Mouse (Mus musculus): ENCODE measurements around the gene Agt. TPM values are rescaled to one million over a fixed set of nuclear protein-coding genes. Genes with fewer than 3 reads are reported as not detected.

The Agt gene
- polyA plus RNA-seq, 1 experiment from 2014 or later: not detected

DNA sequence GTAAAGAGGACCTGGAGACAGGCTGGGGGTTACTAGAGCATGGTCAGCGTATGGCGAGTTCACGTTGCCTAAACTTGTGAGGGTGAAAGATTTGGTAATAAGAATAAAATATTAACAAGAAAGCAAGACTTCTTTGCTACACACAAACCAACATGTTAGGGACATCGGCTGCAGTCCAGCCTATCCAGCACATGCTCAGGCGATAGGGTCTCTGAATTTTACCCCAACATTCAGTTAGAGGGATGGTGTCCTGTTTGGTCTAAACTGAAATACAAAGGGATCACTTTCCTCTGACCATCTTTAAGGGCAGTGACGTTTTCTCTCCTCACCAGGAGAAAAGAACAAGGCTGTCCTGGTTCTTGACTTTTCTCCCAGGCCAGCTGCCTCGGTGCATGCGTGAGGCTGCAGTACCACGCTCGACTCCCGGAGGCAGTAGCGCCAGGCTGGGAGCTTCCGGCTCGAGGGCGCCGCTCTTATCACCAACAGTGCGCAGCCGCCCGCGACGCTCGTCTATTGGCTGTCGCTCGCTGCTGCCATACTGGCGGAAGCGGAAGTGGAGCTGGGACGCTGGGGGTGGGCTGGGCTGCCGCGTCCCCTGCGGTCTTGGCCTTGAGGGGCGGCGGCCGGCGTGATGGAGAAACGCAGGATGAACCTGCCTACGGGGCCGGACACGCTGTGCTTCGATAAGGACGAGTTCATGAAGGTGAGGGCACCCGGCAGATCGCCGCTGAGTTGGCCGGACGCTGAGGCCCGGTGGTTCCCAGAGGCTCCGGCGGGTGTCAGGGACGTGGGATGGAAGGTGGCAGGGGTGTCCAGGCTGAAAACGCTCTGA lies 49.0 kb downstream of the Agt start, which contains the start of gene Cog2:
Gene Cog2 (plus strand): TSS at position 519 of the 832 bp plus-strand sequence.
- Histone ChIP-seq H3K27ac (peak within 1 kb of the TSS; percentile 84), H3K4me3 (peak within 1 kb of the TSS; percentile 82), H3K36me3 (peaks cover 16% of the 10 kb centered on the region), H3K27me3 (ENCODE audit: insufficient read depth, poor library complexity, severe bottlenecking) (no peaks in the 10 kb centered on the region; the same call in 1 of the 2 replicates), H3K9me3 (no peaks in the 10 kb centered on the region), H3K4me1 (replicated peaks) (peaks cover 18% of the 10 kb centered on the region)
- WGBS: 10% methylated on average over 50 of the region's 50 CpGs
- DNase-seq (ENCODE audit: low spot score): peak; percentile 93

DNA sequence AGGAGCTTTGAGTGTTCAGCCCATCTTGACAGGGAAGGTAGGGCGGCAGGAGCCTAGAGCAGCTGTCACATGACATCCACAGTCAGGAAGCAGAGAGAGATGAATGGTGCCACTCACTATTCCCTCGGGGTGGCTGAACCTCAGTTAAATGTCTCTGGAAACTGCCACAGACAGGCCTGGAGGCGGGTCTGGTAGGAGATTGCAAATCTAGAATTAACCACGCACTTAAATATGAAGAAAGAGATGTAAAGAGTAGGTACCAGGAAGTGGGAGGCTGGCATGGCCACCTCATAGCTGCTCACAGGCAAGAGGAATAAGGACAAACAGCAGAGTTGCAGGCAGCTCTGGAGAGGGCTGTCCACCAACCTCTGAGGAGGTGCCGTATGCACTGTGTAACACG lies 52.4 kb downstream of the Agt start:
- WGBS: 77% methylated on average over 6 of the region's 6 CpGs
- Histone ChIP-seq H3K4me1 (replicated peaks) (peaks cover 14% of the 10 kb centered on the region), H3K27me3 (ENCODE audit: insufficient read depth, poor library complexity, severe bottlenecking) (no peaks in the 10 kb centered on the region; the same call in 1 of the 2 replicates), H3K27ac (no peak overlapping the region), H3K4me3 (no peak overlapping the region), H3K36me3 (no peaks in the 10 kb centered on the region), H3K9me3 (no peaks in the 10 kb centered on the region)
- no peak for DNase-seq (ENCODE audit: low spot score)

DNA sequence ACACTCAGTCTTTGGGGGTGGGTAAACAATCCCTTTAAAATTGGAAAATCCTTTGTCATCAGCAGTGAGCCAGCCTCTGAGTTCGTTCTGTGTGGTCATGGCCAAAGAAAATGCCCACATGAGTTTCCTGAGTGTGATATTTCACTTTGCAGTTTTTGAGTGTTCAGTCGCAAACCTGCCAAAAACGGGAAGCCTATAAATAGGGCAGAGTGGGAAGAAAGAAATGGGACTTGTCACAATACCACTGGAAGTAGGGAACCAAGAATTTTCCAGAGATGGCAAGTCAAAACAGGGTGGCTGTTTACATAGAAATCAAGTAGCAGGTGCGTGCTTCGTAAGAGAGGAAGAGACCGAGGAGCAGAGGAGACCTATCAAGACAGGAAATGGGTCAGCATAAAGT lies 53.0 kb downstream of the Agt start:
- H3K27me3 ChIP-seq (ENCODE audit: insufficient read depth, poor library complexity, severe bottlenecking): no peaks in the 10 kb centered on the region; the same call in 1 of the 2 replicates
- DNase-seq (ENCODE audit: low spot score): no peak
- H3K4me1 ChIP-seq (replicated peaks): peaks cover 8% of the 10 kb centered on the region
- 79% methylated on average over 6 of the region's 6 CpGs for WGBS
- H3K27ac ChIP-seq: no peak overlapping the region
- no peaks in the 10 kb centered on the region for H3K9me3 ChIP-seq
- no peaks in the 10 kb centered on the region for H3K36me3 ChIP-seq
- no peak overlapping the region for H3K4me3 ChIP-seq

DNA sequence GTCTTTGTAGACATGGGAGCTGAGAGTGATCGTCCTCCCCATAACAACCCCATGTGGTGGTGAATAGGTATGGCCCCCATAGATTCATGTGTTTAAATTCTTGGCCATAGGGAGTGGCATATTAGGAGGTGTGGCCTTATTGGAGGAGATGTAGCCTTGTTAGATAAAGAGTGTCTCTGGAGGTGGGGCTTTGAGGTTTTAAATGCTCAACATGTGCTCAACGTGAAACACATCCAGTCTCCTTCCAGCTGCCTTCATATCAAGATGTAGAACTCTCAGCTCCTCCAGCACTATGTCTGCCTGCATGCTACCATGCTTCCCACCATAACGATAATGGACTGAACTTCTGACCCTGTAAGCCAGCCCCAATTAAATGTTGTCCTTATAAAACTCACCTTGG lies 53.5 kb downstream of the Agt start:
- H3K36me3 ChIP-seq: no peaks in the 10 kb centered on the region
- no peaks in the 10 kb centered on the region; the same call in 1 of the 2 replicates for H3K27me3 ChIP-seq (ENCODE audit: insufficient read depth, poor library complexity, severe bottlenecking)
- no peak overlapping the region for H3K4me3 ChIP-seq
- WGBS: 67% methylated on average over 3 of the region's 3 CpGs
- H3K9me3 ChIP-seq: no peaks in the 10 kb centered on the region
- H3K27ac ChIP-seq: no peak overlapping the region
- peaks cover 3% of the 10 kb centered on the region; the same call in 1 of the 2 replicates for H3K4me1 ChIP-seq (replicated peaks)
- DNase-seq (ENCODE audit: low spot score): no peak

DNA sequence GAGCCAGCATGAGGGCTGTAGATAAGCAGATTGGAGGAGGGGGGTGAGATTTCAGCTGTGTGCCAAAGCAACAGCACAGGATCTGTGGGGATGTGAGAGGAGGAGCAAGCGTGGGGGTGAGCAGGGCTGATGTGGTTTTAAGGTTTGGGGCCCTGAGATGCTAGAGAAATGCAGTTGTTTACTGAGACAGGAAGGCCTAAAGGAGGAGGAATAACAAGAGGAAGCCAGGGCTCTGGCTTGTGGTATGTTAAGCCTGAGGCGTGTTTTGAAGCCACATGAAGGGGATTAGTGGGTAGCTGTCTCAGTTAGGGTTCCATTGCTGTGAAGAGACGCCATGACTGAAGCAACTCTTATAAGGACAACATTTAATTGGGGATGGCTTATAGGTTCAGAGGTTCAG lies 60.4 kb downstream of the Agt start:
- DNase-seq (ENCODE audit: low spot score): no peak
- H3K27me3 ChIP-seq (ENCODE audit: insufficient read depth, poor library complexity, severe bottlenecking): no peaks in the 10 kb centered on the region

DNA sequence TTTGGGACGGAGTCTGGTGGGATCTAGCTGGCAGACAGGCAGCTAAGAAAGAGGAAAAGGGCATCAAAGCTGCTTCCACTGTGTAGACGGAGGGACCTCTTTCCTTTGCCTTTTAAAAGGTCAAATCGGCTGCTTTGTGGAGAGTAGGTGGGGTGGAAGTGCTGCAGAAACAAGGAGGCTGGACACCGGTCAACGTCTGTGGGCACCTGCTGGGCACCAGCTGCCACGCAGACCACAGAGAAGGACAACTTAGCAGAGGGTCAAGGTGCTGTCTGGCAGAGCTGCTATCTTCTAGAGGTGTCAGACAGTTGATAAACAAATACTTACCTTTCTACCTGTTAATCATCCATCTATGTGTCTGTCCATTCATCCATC lies 61.2 kb downstream of the Agt start:
- Histone ChIP-seq H3K4me3 (no peak overlapping the region), H3K27me3 (ENCODE audit: insufficient read depth, poor library complexity, severe bottlenecking) (no peaks in the 10 kb centered on the region), H3K9me3 (no peaks in the 10 kb centered on the region), H3K36me3 (no peaks in the 10 kb centered on the region), H3K4me1 (replicated peaks) (no peaks in the 10 kb centered on the region), H3K27ac (no peak overlapping the region)
- no peak for DNase-seq (ENCODE audit: low spot score)
- WGBS: 76% methylated on average over 6 of the region's 6 CpGs

More for the DNA sequence above, 60.4 kb downstream of the Agt start:
- Histone ChIP-seq H3K4me1 (replicated peaks) (no peaks in the 10 kb centered on the region), H3K9me3 (no peaks in the 10 kb centered on the region), H3K27ac (no peak overlapping the region), H3K36me3 (no peaks in the 10 kb centered on the region), H3K4me3 (no peak overlapping the region)
- WGBS: 75% methylated on average over 3 of the region's 3 CpGs

DNA sequence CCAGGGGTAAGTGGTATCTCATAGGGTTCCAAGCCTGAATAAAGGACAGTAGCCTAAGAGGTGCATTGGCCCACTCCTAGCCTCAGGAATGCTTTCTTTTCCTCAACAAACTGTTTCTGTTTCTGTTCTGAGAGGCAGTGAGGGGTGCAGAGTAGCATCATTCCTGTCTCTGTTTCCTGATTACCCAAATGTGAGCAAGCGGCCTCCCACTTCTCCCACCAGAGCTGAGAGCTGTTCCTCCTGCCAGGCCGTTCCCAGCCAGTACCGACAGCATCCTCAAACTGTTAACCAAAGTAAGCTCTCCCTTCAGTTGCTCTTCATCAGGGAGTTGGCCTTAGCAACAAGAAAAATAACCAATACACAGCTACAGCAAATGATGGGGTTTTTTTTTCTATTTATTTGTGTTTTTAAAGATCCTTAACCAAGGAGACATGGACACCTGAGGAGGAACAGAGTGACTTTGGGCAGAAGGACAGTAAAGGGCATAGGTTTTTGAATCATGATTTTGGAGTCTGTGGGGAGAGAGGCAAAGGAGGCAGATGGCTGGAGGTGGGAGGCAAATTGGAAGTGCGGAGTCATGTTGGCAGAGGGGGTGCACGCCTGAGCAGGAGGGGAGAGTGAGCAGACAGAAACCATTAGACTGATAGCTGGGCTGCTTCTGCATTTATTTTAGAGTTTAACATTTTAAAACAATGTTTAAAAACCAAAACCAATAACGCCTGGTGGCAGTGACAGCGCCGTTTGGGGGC lies 61.8 kb downstream of the Agt start:
- Histone ChIP-seq H3K4me1 (replicated peaks) (no peaks in the 10 kb centered on the region), H3K27ac (no peak overlapping the region), H3K4me3 (no peak overlapping the region), H3K36me3 (no peaks in the 10 kb centered on the region), H3K27me3 (ENCODE audit: insufficient read depth, poor library complexity, severe bottlenecking) (no peaks in the 10 kb centered on the region), H3K9me3 (no peaks in the 10 kb centered on the region)
- WGBS: 78% methylated on average over 8 of the region's 8 CpGs
- DNase-seq (ENCODE audit: low spot score): no peak

Other genes with a start within 250 kb of the Agt start
- gene Pgbd5, start 130.0 kb downstream of the Agt start, polyA plus RNA-seq (2016; fragmentation: Nextera tagmentation; extraction: Ambion mirVana): 2.5 and 2.7 TPM in 2 replicates
- 41.1 and 43.3 TPM in 2 replicates for gene Cog2, start 48.9 kb downstream of the Agt start, polyA plus RNA-seq (2016; fragmentation: Nextera tagmentation; extraction: Ambion mirVana)
- gene Capn9, start 6.4 kb upstream of the Agt start, polyA plus RNA-seq (2016; fragmentation: Nextera tagmentation; extraction: Ambion mirVana): not detected in 2 replicates
- 20.1 and 22.2 TPM in 2 replicates for gene 2310022B05Rik, start 93.7 kb upstream of the Agt start, polyA plus RNA-seq (2016; fragmentation: Nextera tagmentation; extraction: Ambion mirVana)
- gene Ttc13, start 152.3 kb upstream of the Agt start, polyA plus RNA-seq (2016; fragmentation: Nextera tagmentation; extraction: Ambion mirVana): 49.2 and 49.7 TPM in 2 replicates
- 34.3 and 38.1 TPM in 2 replicates for gene Arv1, start 152.4 kb upstream of the Agt start, polyA plus RNA-seq (2016; fragmentation: Nextera tagmentation; extraction: Ambion mirVana)
- 4.3 and 6.7 TPM in 2 replicates for gene Fam89a, start 182.1 kb upstream of the Agt start, polyA plus RNA-seq (2016; fragmentation: Nextera tagmentation; extraction: Ambion mirVana)
- 0.81 and 3.3 TPM in 2 replicates for gene Trim67, start 223.4 kb upstream of the Agt start, polyA plus RNA-seq (2016; fragmentation: Nextera tagmentation; extraction: Ambion mirVana)

Data from hindbrain, embryonic 10.5 days (tissue).